Mouse (Mus musculus) liver, embryonic 14.5 days (tissue): Measurements from ENCODE around the gene Fyn.

ENCODE experiments used
- CTCF ChIP-seq: IDR thresholded peaks from 2 replicates; pipeline ENCODE4 v1.5.1; 2016; ENCODE audit warnings: antibody characterized with exemption, low read depth, control low read depth
- EP300 ChIP-seq: IDR thresholded peaks from 2 replicates; pipeline ENCODE4 v1.6.1; 2016; ENCODE audit warnings: antibody characterized with exemption, low read depth

DNA sequence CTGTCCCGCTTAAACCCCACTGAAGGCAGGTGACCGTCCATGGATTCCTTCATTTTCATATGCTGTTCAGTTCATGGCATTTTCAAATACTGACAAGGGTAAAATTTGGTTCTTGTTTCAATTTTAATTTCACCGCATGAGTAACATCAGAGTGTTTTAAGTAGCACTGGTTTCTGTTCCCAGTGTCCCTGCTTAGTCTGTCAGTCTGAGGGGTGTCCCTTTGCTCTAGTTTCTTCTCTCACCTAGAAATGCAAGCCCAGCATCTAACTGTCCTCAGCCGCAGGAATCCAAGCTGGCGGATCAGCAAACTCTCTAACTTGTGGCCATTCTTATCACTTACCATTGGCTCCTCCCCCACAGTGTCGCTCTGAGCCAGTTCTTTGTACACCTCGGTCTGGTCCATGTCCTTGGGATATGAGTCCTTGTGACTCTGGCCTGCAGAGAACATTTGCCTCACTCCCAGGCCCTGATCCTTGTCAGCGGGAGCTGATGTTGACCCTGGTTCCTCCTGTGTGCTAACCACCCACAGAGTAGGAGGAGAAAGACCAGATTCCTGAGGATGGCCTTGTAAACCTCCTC is 9.5 kb downstream of the Fyn start:
- TF ChIP-seq CTCF (no peak), EP300 (no peak)
